Mouse (Mus musculus): ENCODE results near the gene Bcl11a.

DNA sequence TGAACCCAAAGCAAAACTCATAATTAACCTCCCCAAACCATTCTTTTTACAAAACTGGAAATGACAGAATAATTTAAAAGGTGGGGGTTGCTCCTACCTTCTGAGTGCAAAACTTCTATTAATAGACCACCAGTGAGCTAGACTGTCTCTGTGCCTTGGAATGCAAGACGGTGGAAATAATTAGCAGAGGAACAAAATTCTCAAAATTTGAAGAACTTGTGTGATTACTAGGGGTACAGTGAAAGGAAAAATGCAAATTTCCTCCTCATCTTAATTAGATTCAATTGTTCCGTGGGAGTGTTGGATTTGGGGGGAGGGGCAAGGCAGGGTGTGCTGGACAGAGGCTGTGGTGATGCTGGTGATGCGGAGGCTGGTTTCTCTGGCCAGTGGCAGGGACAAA is 20.8 kb downstream of the Bcl11a start:
- TF ChIP-seq MYOD1 (IDR thresholded peaks at IDR 0.05; ENCODE audit: control insufficient read depth in 1 of 3, insufficient read length in 2 of 3, low read depth in 2 of 3) (no peak), POLR2A (IDR thresholded peaks at IDR 0.05; ENCODE audit: insufficient read length, low read depth) (no peak), POLR2AphosphoS2 (IDR thresholded peaks at IDR 0.05; ENCODE audit: insufficient read length, low read depth) (no peak), MAX (IDR thresholded peaks at IDR 0.05; ENCODE audit: low read depth) (no peak), REST (IDR thresholded peaks at IDR 0.05; ENCODE audit: insufficient read depth, insufficient read length) (no peak), USF1 (IDR thresholded peaks at IDR 0.05; ENCODE audit: low read depth) (no peak), MYOG (IDR thresholded peaks at IDR 0.05; ENCODE audit: control insufficient read depth in 1 of 3, insufficient read depth in 1 of 3, insufficient read length in 2 of 3, low read depth in 2 of 3) (no peak), TCF12 (IDR thresholded peaks at IDR 0.05; ENCODE audit: insufficient read depth, poor library complexity, severe bottlenecking) (no peak), E2F4 (IDR thresholded peaks at IDR 0.05; ENCODE audit: insufficient read depth) (no peak), CEBPB (IDR thresholded peaks at IDR 0.05; ENCODE audit: insufficient read depth, poor library complexity, severe bottlenecking) (no peak), TCF3 (IDR thresholded peaks at IDR 0.05; ENCODE audit: insufficient read length, low read depth) (no peak), SRF (IDR thresholded peaks at IDR 0.05; ENCODE audit: control insufficient read depth, insufficient read length, low read depth) (no peak)
